ENCODE assay signal across 9 mouse cellular contexts in the genomic region with DNA sequence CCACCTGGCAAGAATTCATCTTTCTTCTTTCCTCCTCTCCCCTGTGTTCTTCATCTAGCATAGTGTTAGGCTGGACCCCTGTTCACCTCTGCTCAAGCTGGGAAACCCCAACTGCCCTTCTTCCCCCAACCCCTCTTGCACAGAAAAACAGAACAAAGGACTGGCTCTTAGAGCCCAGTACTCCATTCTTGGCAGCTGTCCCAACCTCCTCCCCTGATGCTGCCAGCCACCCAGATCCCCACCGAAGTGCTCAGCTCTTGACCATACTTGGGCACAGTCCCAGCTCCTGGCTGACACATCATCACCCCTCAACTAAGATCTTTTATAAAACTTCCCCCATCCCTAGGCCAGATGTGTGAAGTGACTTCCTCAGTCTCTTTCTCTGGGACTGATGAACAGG.
A peak's percentile ranks its signal among the peaks of the same experiment; 100 is the strongest.
DNase-seq lines count a peak whose midpoint lies in the region; ATAC-seq and TF ChIP-seq lines count a peak whose summit lies in the region.
"Had no signal": no experiment of that assay in that cellular context is flagged by ENCODE, and none has a peak within 500 bp of the region (broad histone marks: within the 10 kb centered on the region; RNA-seq: fewer than 3 reads in every experiment).

No protein-coding gene starts in this region.

- no peak for TF ChIP-seq CTCF in lung, postnatal 0 days (IDR thresholded peaks at IDR 0.05)

- no peaks in the 10 kb centered on the region for H3K4me1 ChIP-seq in lung, postnatal 0 days (ENCODE audit: insufficient read depth, low read depth, low read length)
- H3K4me1 ChIP-seq: midbrain, embryonic 12.5 days had no signal

- H3K9ac ChIP-seq in lung, postnatal 0 days (replicated peaks; ENCODE audit: low read depth) = no peak overlapping the region
- H3K9ac ChIP-seq: midbrain, embryonic 12.5 days had no signal

- no peak overlapping the region for H3K4me2 ChIP-seq in lung, postnatal 0 days (replicated peaks; ENCODE audit: low read depth, low read length)
- H3K4me2 ChIP-seq: midbrain, embryonic 12.5 days had no signal

- no peak for TF ChIP-seq EP300 in lung, postnatal 0 days (IDR thresholded peaks at IDR 0.05)

- 19% methylated on average over 1 of the region's 1 CpGs for WGBS in lung, postnatal 0 days

- no peak overlapping the region for H3K27ac ChIP-seq in lung, postnatal 0 days (ENCODE audit: low read length)
- H3K27ac ChIP-seq: midbrain, embryonic 12.5 days had no signal

- H3K9me3 ChIP-seq in lung, postnatal 0 days (ENCODE audit: low read length) = no peaks in the 10 kb centered on the region
- H3K9me3 ChIP-seq: midbrain, embryonic 12.5 days had no signal

- no peaks in the 10 kb centered on the region for H3K27me3 ChIP-seq in lung, postnatal 0 days (replicated peaks; ENCODE audit: insufficient read depth, low read length)
- H3K27me3 ChIP-seq: midbrain, embryonic 12.5 days had no signal

- no peaks in the 10 kb centered on the region for H3K36me3 ChIP-seq in lung, postnatal 0 days (ENCODE audit: insufficient read depth, low read length)
- H3K36me3 ChIP-seq: midbrain, embryonic 12.5 days had no signal

- intact Hi-C loops in left cerebral cortex, postnatal 4 days (cut with DNase I) = no loop called here
- intact Hi-C loops in left cerebral cortex, postnatal 36 days (cut with DNase I) = no loop called here

- ATAC-seq in frontal cortex, adult (ENCODE audit: low TSS enrichment) = 0 out of 2 replicates have a peak, but pooled peaks have one; percentile 15
- peak; percentile 72 for ATAC-seq in lung, postnatal 0 days
- no peak for ATAC-seq in erythroid progenitor cell, adult 5-6 weeks (replicated peaks; ENCODE audit: low FRiP score, poor library complexity, severe bottlenecking)

- no peak overlapping the region for H3K4me3 ChIP-seq in lung, postnatal 0 days (ENCODE audit: low read depth, low read length)
- H3K4me3 ChIP-seq: midbrain, embryonic 12.5 days had no signal

- no peak for DNase-seq in frontal cortex, adult 2 months (ENCODE audit: extremely low spot score in 1 of 2, low spot score in 1 of 2)
- DNase-seq in left cerebral cortex, postnatal 4 days = peak; percentile 47
- no peak for DNase-seq in left cerebral cortex, postnatal 36 days (ENCODE audit: low spot score in 2 of 2)
- peak; percentile 75 for DNase-seq in brain, adult 2 months (ENCODE audit: low read depth, low spot score)
- peak; percentile 51 for DNase-seq in lung, postnatal 0 days (ENCODE audit: low spot score)
- no peak for DNase-seq in spleen, postnatal 10 days (ENCODE audit: low spot score in 2 of 2)

Comparison
In these comparisons a context has a peak if more than half of its experiments do, and no peak if none do; other contexts are left out.
1. DNase-seq: peak in left cerebral cortex, postnatal 4 days (single experiment), brain, adult 2 months (single experiment) and lung, postnatal 0 days (single experiment); none in frontal cortex, adult 2 months (0 of 2), left cerebral cortex, postnatal 36 days (0 of 2) and spleen, postnatal 10 days (0 of 2).